Mouse (Mus musculus) liver, embryonic 14.5 days (tissue): Measurements from ENCODE around the gene Tnfsf12.

Source experiments
- CTCF ChIP-seq: IDR thresholded peaks from 2 replicates; pipeline ENCODE4 v1.5.1; 2016; ENCODE audit warnings: antibody characterized with exemption, low read depth, control low read depth
- EP300 ChIP-seq: IDR thresholded peaks from 2 replicates; pipeline ENCODE4 v1.6.1; 2016; ENCODE audit warnings: antibody characterized with exemption, low read depth

GRCm38 (mm10) chr11:69663795-69664194 lies 31.9 kb downstream of the Tnfsf12 start:
- TF ChIP-seq CTCF (no peak), EP300 (no peak)
